Mouse (Mus musculus) megakaryocyte, embryonic 14.5 days (primary cell): ENCODE data around the gene Gm20605.

Source experiments
- FLI1 ChIP-seq: IDR thresholded peaks from 2 replicates; pipeline ENCODE4 v1.6.1; 2012; ENCODE audit warnings: low read length, inconsistent platforms, mixed read lengths
- GATA1 ChIP-seq: IDR thresholded peaks from 3 replicates; pipeline ENCODE4 v1.6.1; 2012; ENCODE audit warnings: mixed read lengths, low read length, inconsistent platforms, borderline replicate concordance

GRCm38 (mm10) chr5:137639472-137639871 is 10.5 kb downstream of the Gm20605 start:
- TF ChIP-seq GATA1 = no peak
- TF ChIP-seq FLI1 = no peak
